Mouse (Mus musculus) olfactory bulb, adult 2 months (tissue): Measurements from ENCODE around the gene Reg4.

Experiments used
- CTCF ChIP-seq: fragments of 200-500 bp; IDR thresholded peaks from 2 replicates; pipeline ENCODE4 v1.5.1; 2012; ENCODE audit warnings: low read depth, mild to moderate bottlenecking, low read length, moderate library complexity; ENCODE audit not compliant: insufficient read depth
- POLR2A ChIP-seq: fragments of 200-500 bp; IDR thresholded peaks from 2 replicates; pipeline ENCODE4 v1.6.1; 2012; ENCODE audit warnings: mild to moderate bottlenecking, low read depth, low read length, moderate library complexity; ENCODE audit not compliant: insufficient read depth

DNA sequence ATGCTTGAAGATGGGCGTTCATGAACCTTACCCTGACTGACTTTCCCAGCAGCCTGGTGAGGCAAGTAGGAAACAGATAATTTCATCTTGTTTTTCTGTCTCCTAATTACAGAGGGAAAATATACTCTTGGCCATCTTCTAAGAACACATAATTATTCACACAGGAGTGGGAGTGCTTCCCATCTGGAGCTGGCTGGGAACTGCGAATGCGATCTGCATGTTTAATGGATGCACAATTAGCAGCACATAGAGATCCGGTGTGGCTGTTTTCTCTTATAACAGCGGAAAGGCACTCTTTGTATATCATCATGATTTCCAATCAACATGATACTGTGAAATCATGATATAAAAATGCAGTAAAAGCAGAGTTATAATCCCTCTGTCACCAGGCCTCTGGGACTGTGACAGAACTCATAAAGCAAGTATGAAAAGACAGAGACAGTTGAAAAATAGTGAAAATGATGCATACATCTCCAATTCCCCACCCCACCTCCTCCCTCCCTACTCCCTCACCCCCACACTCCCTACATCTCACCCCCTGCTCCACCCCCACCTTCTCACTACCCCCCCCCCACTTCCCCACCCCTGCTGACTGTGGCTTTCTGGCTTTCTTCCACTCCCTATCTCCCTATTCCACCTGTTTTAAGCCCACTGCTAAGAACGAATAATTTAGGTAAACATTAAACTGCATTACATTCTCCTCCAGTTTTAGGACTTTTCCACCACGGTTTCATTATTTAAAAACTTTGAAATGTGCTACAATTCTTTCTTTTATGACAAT is 10.5 kb upstream of the Reg4 start:
- TF ChIP-seq POLR2A = no peak
- TF ChIP-seq CTCF = no peak
